Mouse (Mus musculus) embryonic facial prominence, embryonic 14.5 days (tissue): ENCODE results near the gene Sh3pxd2a. TPM values are rescaled to one million over a fixed set of nuclear protein-coding genes. Genes with fewer than 3 reads are reported as not detected.
A peak's percentile ranks its signal among the peaks of the same experiment; 100 is the strongest.

ENCODE experiments used
- ATAC-seq: fragments of 200-750 bp; cut with Nextera tagmentation; 2 replicates; pipeline ENCODE4 v1.8.0; 2017; ENCODE audit warnings: low read depth, moderate number of reproducible peaks, moderate TSS enrichment
- DNase-seq: peaks from one replicate; pipeline ENCODE4 v3.0.0-alpha.2; 2015; ENCODE audit warnings: low spot score
- H3K27ac ChIP-seq: fragments of 300-500 bp; sonication (generic); replicated peaks from 2 replicates; pipeline ENCODE4 v1.5.1; 2014; ENCODE audit warnings: low read depth, mild to moderate bottlenecking, low read length, moderate library complexity
- H3K27me3 ChIP-seq: fragments of 300-500 bp; sonication (generic); replicated peaks from 2 replicates; pipeline ENCODE4 v1.6.1; 2014; ENCODE audit warnings: low read length; ENCODE audit not compliant: control insufficient read depth, insufficient read depth
- H3K36me3 ChIP-seq: fragments of 300-500 bp; sonication (generic); 2 replicates; pipeline ENCODE4 v1.6.1; 2014; ENCODE audit warnings: low read length, mixed read lengths; ENCODE audit not compliant: control insufficient read depth, insufficient read depth
- H3K4me1 ChIP-seq: fragments of 300-500 bp; sonication (generic); 2 replicates; pipeline ENCODE4 v1.6.1; 2014; ENCODE audit warnings: antibody characterized with exemption, low read length; ENCODE audit not compliant: control insufficient read depth, insufficient read depth
- H3K4me2 ChIP-seq: fragments of 300-500 bp; sonication (generic); 2 replicates; pipeline ENCODE4 v1.6.1; 2014; ENCODE audit warnings: low read depth, mild to moderate bottlenecking, low read length, moderate library complexity, mixed read lengths
- H3K4me3 ChIP-seq: fragments of 300-500 bp; sonication (generic); 2 replicates; pipeline ENCODE4 v1.5.1; 2014; ENCODE audit warnings: low read depth, mild to moderate bottlenecking, low read length
- H3K9ac ChIP-seq: fragments of 300-500 bp; sonication (generic); 2 replicates; pipeline ENCODE4 v1.6.1; 2014; ENCODE audit warnings: low read depth, mild to moderate bottlenecking, low read length, moderate library complexity, mixed read lengths
- H3K9me3 ChIP-seq: fragments of 300-500 bp; sonication (generic); 2 replicates; pipeline ENCODE4 v1.6.1; 2016; ENCODE audit warnings: low read length; ENCODE audit not compliant: control insufficient read depth
- WGBS: fragments of 180-500 bp; shearing (Covaris S2); extraction: QIAGEN DNeasy Blood & Tissue Kit; methylation state at CpG from one replicate; pipeline ENCODE4 v1.1.7; 2014; 5-methylcytosine and 5-hydroxymethylcytosine counted together
- polyA plus RNA-seq: library from polyadenylated mRNA; unstranded; fragments of >200 nt; fragmentation: Nextera tagmentation; extraction: Ambion mirVana; gene quantifications from 2 replicates; pipeline ENCODE4 v1.2.1, GENCODE M21; 2014

Gene Sh3pxd2a
- polyA plus RNA-seq, 1 experiment from 2014 or later: 20.3 TPM

GRCm38 (mm10) chr19:47315917-47316265, 148.3 kb downstream of the Sh3pxd2a start:
- peaks cover 89% of the 10 kb centered on the region for H3K4me1 ChIP-seq
- DNase-seq (no peak), ATAC-seq (no peak)
- H3K4me2 ChIP-seq: no peak overlapping the region
- H3K27me3 ChIP-seq: no peaks in the 10 kb centered on the region
- no peaks in the 10 kb centered on the region for H3K9me3 ChIP-seq
- peaks cover 19% of the 10 kb centered on the region for H3K36me3 ChIP-seq
- no peak overlapping the region for H3K4me3 ChIP-seq
- 13% methylated on average over 1 of the region's 1 CpGs for WGBS
- no peak overlapping the region for H3K9ac ChIP-seq
- H3K27ac ChIP-seq: no peak overlapping the region

DNA sequence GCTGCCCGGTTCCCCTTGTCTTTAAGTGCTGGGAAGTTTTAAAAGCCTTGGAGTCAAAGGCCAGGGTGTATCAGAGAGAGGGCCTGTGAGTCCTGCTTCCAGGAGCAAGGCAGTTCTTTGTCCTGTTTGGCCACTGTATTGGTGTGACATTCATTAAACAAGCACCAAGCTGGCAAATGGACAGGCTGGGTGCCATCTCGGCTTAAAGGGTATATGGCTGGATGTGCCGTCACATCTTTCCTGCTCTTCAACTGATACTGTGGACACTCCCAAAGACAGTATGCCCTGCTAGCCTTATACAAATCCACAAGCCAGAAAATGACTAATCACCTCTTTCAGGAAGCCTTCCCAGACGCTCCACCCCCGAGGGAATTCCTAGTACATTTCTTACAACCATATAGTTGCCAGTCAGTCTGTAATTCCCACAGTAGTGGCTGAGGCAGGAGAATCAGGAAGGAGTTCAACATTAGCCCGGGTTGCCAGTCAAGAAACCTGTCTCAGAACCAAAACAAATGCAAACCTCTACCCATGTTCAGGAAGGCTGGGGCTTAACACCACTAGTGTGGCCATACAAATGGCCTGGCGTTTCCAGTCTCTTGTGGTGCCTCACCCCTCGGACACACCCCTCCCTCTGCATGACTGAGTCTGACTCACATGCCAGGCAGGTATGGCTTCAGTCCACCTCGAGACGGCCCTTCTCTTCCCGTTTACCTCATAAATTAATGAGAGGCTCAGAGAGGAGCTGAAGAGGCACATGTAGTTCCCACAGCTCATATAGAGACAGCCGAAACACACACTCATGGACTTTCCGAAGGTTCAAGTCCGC, 148.9 kb downstream of the Sh3pxd2a start:
- DNase-seq: no peak
- H3K27ac ChIP-seq: peak overlapping the region; percentile 97
- H3K9me3 ChIP-seq: no peaks in the 10 kb centered on the region
- 51% methylated on average over 14 of the region's 14 CpGs for WGBS
- peaks cover 23% of the 10 kb centered on the region for H3K36me3 ChIP-seq
- peak overlapping the region; percentile 69 for H3K4me3 ChIP-seq
- no peak for ATAC-seq
- H3K4me2 ChIP-seq: peak overlapping the region; percentile 93
- peak overlapping the region; percentile 94 for H3K9ac ChIP-seq
- no peaks in the 10 kb centered on the region for H3K27me3 ChIP-seq
- H3K4me1 ChIP-seq: peaks cover 83% of the 10 kb centered on the region

GRCm38 (mm10) chr19:47314076-47314941, 149.9 kb downstream of the Sh3pxd2a start:
- H3K27me3 ChIP-seq: no peaks in the 10 kb centered on the region
- 1% methylated on average over 34 of the region's 49 CpGs for WGBS
- peak; percentile 88 for ATAC-seq
- H3K36me3 ChIP-seq: peaks cover 29% of the 10 kb centered on the region
- peaks cover 73% of the 10 kb centered on the region for H3K4me1 ChIP-seq
- DNase-seq: peak; percentile 97
- peak overlapping the region; percentile 93 for H3K4me2 ChIP-seq
- H3K9ac ChIP-seq: peak overlapping the region; percentile 94
- H3K4me3 ChIP-seq: peak overlapping the region; percentile 69
- peak overlapping the region; percentile 97 for H3K27ac ChIP-seq
- H3K9me3 ChIP-seq: no peaks in the 10 kb centered on the region

GRCm38 (mm10) chr19:47313387-47314075, 150.7 kb downstream of the Sh3pxd2a start:
- H3K27me3 ChIP-seq: no peaks in the 10 kb centered on the region
- DNase-seq (peak; percentile 91), ATAC-seq (peak; percentile 51)
- 3% methylated on average over 8 of the region's 11 CpGs for WGBS
- H3K4me1 ChIP-seq: peaks cover 65% of the 10 kb centered on the region
- peaks cover 37% of the 10 kb centered on the region for H3K36me3 ChIP-seq
- peak overlapping the region; percentile 94 for H3K9ac ChIP-seq
- peak overlapping the region; percentile 93 for H3K4me2 ChIP-seq
- H3K9me3 ChIP-seq: no peaks in the 10 kb centered on the region
- peak overlapping the region; percentile 97 for H3K27ac ChIP-seq
- peak overlapping the region; percentile 69 for H3K4me3 ChIP-seq

DNA sequence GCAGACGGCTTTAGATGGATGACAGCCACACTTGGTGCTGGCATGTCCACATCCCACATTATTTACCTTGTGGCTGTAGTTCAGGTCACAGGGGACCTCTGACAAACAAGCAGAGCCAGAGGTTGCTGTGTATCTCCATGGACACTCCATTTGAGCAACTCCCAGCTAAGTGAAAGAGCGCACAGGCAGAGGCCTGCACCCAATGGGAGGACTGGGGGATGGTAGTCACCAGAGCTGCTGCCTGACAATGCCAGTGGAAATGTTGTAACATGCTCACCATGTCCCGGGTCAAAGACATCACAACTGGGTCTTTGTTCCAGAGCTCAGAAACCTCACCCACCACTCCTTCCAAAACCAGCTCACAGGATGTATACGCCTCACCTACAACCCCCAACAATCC, 153.0 kb downstream of the Sh3pxd2a start:
- peaks cover 52% of the 10 kb centered on the region for H3K36me3 ChIP-seq
- H3K9ac ChIP-seq: no peak overlapping the region
- H3K4me3 ChIP-seq: no peak overlapping the region
- no peaks in the 10 kb centered on the region for H3K27me3 ChIP-seq
- peak overlapping the region; percentile 93; the same call in 1 of the 2 replicates for H3K4me2 ChIP-seq
- no peaks in the 10 kb centered on the region for H3K9me3 ChIP-seq
- H3K27ac ChIP-seq: no peak overlapping the region
- peaks cover 42% of the 10 kb centered on the region for H3K4me1 ChIP-seq
- no peak for DNase-seq
- 35% methylated on average over 4 of the region's 4 CpGs for WGBS
- no peak for ATAC-seq

DNA sequence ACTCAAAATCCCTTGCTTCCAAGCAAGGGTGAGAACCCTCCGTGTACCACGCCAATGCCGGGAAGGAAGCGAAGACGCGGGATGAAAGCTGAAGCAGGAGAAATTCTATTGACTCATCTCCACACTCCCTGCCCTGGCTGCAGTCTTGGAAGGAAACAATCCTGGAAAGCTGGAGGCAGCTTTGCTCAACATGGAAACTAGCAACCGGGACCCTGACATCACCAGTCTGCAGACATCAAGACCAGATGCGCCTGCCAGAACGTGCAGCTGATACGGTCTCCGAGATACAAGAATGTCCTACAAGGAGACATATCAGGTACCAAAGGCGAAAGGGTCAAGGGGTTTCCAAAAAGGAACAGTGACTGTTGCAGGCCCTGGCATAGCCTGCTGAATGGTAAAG, 154.4 kb downstream of the Sh3pxd2a start:
- Histone ChIP-seq H3K4me3 (no peak overlapping the region), H3K4me1 (peaks cover 28% of the 10 kb centered on the region), H3K4me2 (no peak overlapping the region), H3K36me3 (peaks cover 52% of the 10 kb centered on the region), H3K9me3 (no peaks in the 10 kb centered on the region), H3K27ac (no peak overlapping the region), H3K27me3 (no peaks in the 10 kb centered on the region), H3K9ac (no peak overlapping the region)
- DNase-seq (no peak), ATAC-seq (no peak)
- WGBS: 87% methylated on average over 12 of the region's 12 CpGs

- DNase-seq (no peak), ATAC-seq (no peak)
- H3K4me2 ChIP-seq: no peak overlapping the region
- peaks cover 35% of the 10 kb centered on the region for H3K4me1 ChIP-seq
- no peak overlapping the region for H3K27ac ChIP-seq
- H3K9ac ChIP-seq: no peak overlapping the region
- H3K36me3 ChIP-seq: peaks cover 54% of the 10 kb centered on the region
- no peaks in the 10 kb centered on the region for H3K9me3 ChIP-seq
- no peaks in the 10 kb centered on the region for H3K27me3 ChIP-seq
- no peak overlapping the region for H3K4me3 ChIP-seq
- 92% methylated on average over 8 of the region's 8 CpGs for WGBS
Observed at GRCm38 (mm10) chr19:47306917-47307315, 157.3 kb downstream of the Sh3pxd2a start.

- ATAC-seq (no peak), DNase-seq (no peak)
- H3K9me3 ChIP-seq: no peaks in the 10 kb centered on the region
- 94% methylated on average over 14 of the region's 14 CpGs for WGBS
- no peaks in the 10 kb centered on the region for H3K27me3 ChIP-seq
- H3K9ac ChIP-seq: no peak overlapping the region
- H3K4me1 ChIP-seq: peaks cover 35% of the 10 kb centered on the region
- H3K27ac ChIP-seq: no peak overlapping the region
- peaks cover 49% of the 10 kb centered on the region for H3K36me3 ChIP-seq
- no peak overlapping the region for H3K4me2 ChIP-seq
- H3K4me3 ChIP-seq: no peak overlapping the region
Observed at GRCm38 (mm10) chr19:47306128-47306916, 157.9 kb downstream of the Sh3pxd2a start.
